Mouse (Mus musculus) inflammation-experienced regulatory T-cells, adult 16 weeks (primary cell): ENCODE data around the gene Hacd2. TPM values are rescaled to one million over a fixed set of nuclear protein-coding genes. Genes with fewer than 3 reads are reported as not detected.

Experiments
- polyA plus RNA-seq: library from polyadenylated mRNA; unstranded; fragments of 100-300 nt; shearing (Covaris generic); gene quantifications from one replicate; pipeline ENCODE4 v1.2.1, GENCODE M21; 2017

The Hacd2 gene
- polyA plus RNA-seq: 30.5 TPM

GRCm38 (mm10) chr16:35022242-35023137 is at the start of gene Hacd2:
Gene Hacd2, plus strand, starts transcription at chr16:35022428.

GRCm38 (mm10) chr16:35154641-35155390 is 132.6 kb downstream of the Hacd2 start, which contains the start of gene Adcy5:
Gene Adcy5, plus strand, starts transcription at chr16:35154877.

Other genes with a start within 250 kb of the Hacd2 start
- 0.11 TPM for gene Adcy5, start 132.4 kb downstream of the Hacd2 start, polyA plus RNA-seq